Mouse (Mus musculus) R1 (cell line): ENCODE measurements around the gene Olfr135.

ENCODE experiments used
- DNase-seq: peaks from one replicate; pipeline ENCODE4 v3.0.0-alpha.2; 2018; ENCODE audit warnings: low read depth, low spot score

The Olfr135 gene

GRCm38 (mm10) chr17:38204035-38204434 lies at the start of gene Olfr135:
Gene Olfr135, plus strand, starts transcription at chr17:38204335.
- DNase-seq = no peak

DNA sequence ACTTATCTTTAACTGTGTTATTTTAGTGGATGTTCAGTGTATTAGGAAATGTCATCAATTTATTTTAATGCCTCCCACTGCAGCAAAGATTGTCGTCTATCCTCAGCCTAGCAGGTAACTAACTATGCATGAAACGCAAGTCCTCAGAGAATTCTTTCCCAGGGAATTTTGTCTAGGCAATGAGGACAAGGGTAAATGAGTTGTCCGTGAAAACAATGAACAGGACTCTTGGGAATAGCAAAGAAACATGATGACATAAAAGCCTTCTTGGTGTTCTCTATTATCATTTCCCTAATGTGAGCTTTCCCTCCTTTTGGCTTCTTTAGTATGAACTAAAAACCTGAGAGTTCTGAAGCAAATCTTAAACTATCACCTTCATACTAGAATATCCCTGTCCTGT lies 33.0 kb upstream of the Olfr135 start, which contains the start of gene Olfr134:
Olfr134 (plus strand) TSS at position 301 of the 400 bp plus-strand sequence.
- DNase-seq = no peak
